Mouse (Mus musculus) C2C12 (cell line): ENCODE data around the gene Cep126. TPM values are rescaled to one million over a fixed set of nuclear protein-coding genes. Genes with fewer than 3 reads are reported as not detected.

ENCODE experiments used
- H3K27me3 ChIP-seq: one replicate; pipeline ENCODE4 v1.6.1; 2011; ENCODE audit not compliant: control insufficient read depth, insufficient read depth, insufficient read length
- H3K36me3 ChIP-seq: one replicate; pipeline ENCODE4 v1.6.1; 2011; ENCODE audit not compliant: control insufficient read depth, insufficient read depth
- H3K4me3 ChIP-seq: one replicate; pipeline ENCODE4 v1.5.1; 2011; ENCODE audit warnings: mild to moderate bottlenecking, control low read depth; ENCODE audit not compliant: poor library complexity, insufficient read depth, severe bottlenecking
- H3K79me2 ChIP-seq: one replicate; pipeline ENCODE4 v1.6.1; 2011; ENCODE audit not compliant: control insufficient read depth, insufficient read depth
- H3K79me3 ChIP-seq: one replicate; pipeline ENCODE4 v1.6.1; 2011; ENCODE audit warnings: low read depth, control low read depth
- H3ac ChIP-seq: one replicate; pipeline ENCODE3; 2011; ENCODE audit warnings: low read depth; ENCODE audit not compliant: control insufficient read depth, insufficient read length
- CEBPB ChIP-seq: IDR thresholded peaks from one replicate; pipeline ENCODE4 v1.6.1; 2011; ENCODE audit warnings: low read depth, mild to moderate bottlenecking, control low read depth, moderate library complexity
- CTCF ChIP-seq: IDR thresholded peaks from one replicate; pipeline ENCODE4 v1.5.1; 2011; ENCODE audit not compliant: control insufficient read depth, insufficient read depth, insufficient read length
- FOSL1 ChIP-seq: IDR thresholded peaks from one replicate; pipeline ENCODE4 v1.8.0; 2011; ENCODE audit warnings: mild to moderate bottlenecking, low read length; ENCODE audit not compliant: poor library complexity, insufficient read depth, severe bottlenecking
- MAX ChIP-seq: IDR thresholded peaks from one replicate; pipeline ENCODE4 v1.6.1; 2011; ENCODE audit warnings: mild to moderate bottlenecking, control low read depth
- MYOD1 ChIP-seq: IDR thresholded peaks from one replicate; pipeline ENCODE4 v1.6.1; 2011; ENCODE audit warnings: low read depth; ENCODE audit not compliant: control insufficient read depth, insufficient read length
- MYOG ChIP-seq: IDR thresholded peaks from one replicate; pipeline ENCODE4 v1.6.1; 2011; ENCODE audit not compliant: control insufficient read depth, insufficient read length; ENCODE audit errors: extremely low read depth
- USF1 ChIP-seq: IDR thresholded peaks from one replicate; pipeline ENCODE4 v1.6.1; 2011; ENCODE audit warnings: low read depth, mild to moderate bottlenecking, control low read depth, moderate library complexity
- polyA plus RNA-seq: library from polyadenylated mRNA; unstranded; fragments of >200 nt; fragmentation: generic; extraction: Trizol; gene quantifications from one replicate; pipeline ENCODE4 v1.2.1, GENCODE M21; 2012; ENCODE audit warnings: missing spikeins

The Cep126 gene
- polyA plus RNA-seq, 1 experiment, result 0.50 TPM

- TF ChIP-seq FOSL1 (no peak), MAX (no peak), MYOD1 (no peak), CTCF (no peak), CEBPB (no peak), USF1 (no peak), MYOG (no peak)
- Histone ChIP-seq H3K36me3 (no peaks in the 10 kb centered on the region), H3K79me2 (no peaks in the 10 kb centered on the region), H3ac (no peak overlapping the region), H3K79me3 (no peaks in the 10 kb centered on the region), H3K4me3 (no peak overlapping the region), H3K27me3 (no peaks in the 10 kb centered on the region)
Observed at GRCm38 (mm10) chr9:8074345-8074744, 59.7 kb downstream of the Cep126 start.

DNA sequence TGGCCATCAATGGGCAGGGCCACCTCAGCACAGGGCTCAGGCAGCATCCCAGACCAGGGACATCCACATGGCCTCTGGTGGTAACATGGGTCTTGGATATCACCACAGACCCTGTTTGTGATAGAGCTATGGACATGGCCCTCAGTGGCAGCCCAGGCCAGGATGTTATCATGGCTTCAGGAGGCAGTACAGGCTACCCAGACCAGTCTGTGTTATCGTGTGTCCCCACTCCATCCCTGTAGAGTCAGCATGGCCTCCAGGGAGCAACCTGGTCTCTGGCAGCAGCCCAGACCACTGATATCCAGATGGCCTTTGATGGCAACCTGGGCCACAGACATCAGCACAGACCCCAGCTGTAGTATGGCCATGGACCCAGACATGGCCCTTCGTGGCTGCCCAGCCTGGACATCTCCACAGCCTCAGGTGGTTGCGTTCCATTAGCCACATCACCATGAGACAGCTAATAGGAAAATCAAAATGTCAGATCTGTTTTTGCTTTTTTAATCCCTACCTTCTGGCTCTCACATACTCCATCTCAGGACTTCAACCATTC, 60.8 kb downstream of the Cep126 start:
- H3ac ChIP-seq, result no peak overlapping the region
- TF ChIP-seq MAX (no peak), CTCF (no peak), FOSL1 (no peak), CEBPB (no peak), MYOG (no peak), USF1 (no peak), MYOD1 (no peak)
- no peaks in the 10 kb centered on the region for H3K36me3 ChIP-seq
- H3K79me2 ChIP-seq, result no peaks in the 10 kb centered on the region
- H3K79me3 ChIP-seq, result no peaks in the 10 kb centered on the region
- no peak overlapping the region for H3K4me3 ChIP-seq
- H3K27me3 ChIP-seq, result no peaks in the 10 kb centered on the region

GRCm38 (mm10) chr9:8059636-8060035, 74.5 kb downstream of the Cep126 start:
- Histone ChIP-seq H3K27me3 (no peaks in the 10 kb centered on the region), H3K4me3 (no peak overlapping the region), H3K79me3 (no peaks in the 10 kb centered on the region), H3K36me3 (no peaks in the 10 kb centered on the region), H3K79me2 (no peaks in the 10 kb centered on the region), H3ac (no peak overlapping the region)
- TF ChIP-seq MYOD1 (no peak), CTCF (no peak), MYOG (no peak), USF1 (no peak), MAX (no peak), FOSL1 (no peak), CEBPB (no peak)

DNA sequence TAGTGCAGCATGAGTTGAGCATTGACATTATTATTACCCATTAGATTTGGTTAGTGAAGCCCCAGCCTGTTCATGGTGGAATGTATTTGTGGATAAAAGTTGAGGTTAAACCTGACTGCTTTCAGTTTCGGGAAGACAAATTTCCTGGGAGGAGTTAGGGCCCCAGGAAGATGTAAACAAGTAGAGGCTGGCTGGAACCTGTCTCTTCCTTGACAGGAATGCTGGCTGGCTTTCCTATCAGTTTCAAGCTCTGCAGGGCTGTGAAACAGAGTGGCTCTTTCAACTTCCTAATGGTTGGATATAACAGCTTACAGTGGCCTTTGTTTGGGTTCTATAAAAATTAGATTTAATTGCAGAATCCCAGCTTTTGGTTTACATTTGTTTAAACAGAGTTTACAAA, 79.3 kb downstream of the Cep126 start:
- Histone ChIP-seq H3ac (no peak overlapping the region), H3K36me3 (no peaks in the 10 kb centered on the region), H3K27me3 (no peaks in the 10 kb centered on the region), H3K79me3 (no peaks in the 10 kb centered on the region), H3K79me2 (no peaks in the 10 kb centered on the region), H3K4me3 (no peak overlapping the region)
- no peak for TF ChIP-seq MAX
- no peak for TF ChIP-seq USF1
- TF ChIP-seq FOSL1, result no peak
- TF ChIP-seq MYOG, result no peak

DNA sequence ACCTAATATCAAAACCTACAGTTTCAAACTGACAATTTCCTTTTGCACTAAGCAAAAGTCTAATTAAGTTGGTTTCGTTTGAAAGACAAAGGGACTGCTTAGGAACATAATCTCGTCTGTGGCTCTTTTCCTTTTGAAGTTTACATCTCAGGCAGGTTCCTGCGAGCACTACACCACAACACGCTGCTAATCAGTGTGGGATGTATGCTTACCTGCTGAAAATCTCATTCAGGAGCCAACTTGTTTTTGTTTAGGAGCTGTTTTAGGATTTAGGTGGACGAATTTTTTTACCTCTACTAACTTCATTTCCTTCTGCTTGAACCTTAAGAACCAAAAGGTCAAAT, 91.1 kb downstream of the Cep126 start:
- Histone ChIP-seq H3K36me3 (no peaks in the 10 kb centered on the region), H3K79me3 (no peaks in the 10 kb centered on the region), H3ac (no peak overlapping the region), H3K27me3 (no peaks in the 10 kb centered on the region), H3K4me3 (no peak overlapping the region), H3K79me2 (no peaks in the 10 kb centered on the region)
- TF ChIP-seq FOSL1 (no peak), MYOG (no peak), CEBPB (no peak), USF1 (no peak), MAX (no peak), CTCF (no peak), MYOD1 (no peak)
